Mouse (Mus musculus): Measurements from ENCODE around the gene Cnbp. TPM values are rescaled to one million over a fixed set of nuclear protein-coding genes. Genes with fewer than 3 reads are reported as not detected.

The Cnbp gene
- total and polyA plus RNA-seq, 2 experiments from 2014 or later, result 247 to 591 TPM

DNA sequence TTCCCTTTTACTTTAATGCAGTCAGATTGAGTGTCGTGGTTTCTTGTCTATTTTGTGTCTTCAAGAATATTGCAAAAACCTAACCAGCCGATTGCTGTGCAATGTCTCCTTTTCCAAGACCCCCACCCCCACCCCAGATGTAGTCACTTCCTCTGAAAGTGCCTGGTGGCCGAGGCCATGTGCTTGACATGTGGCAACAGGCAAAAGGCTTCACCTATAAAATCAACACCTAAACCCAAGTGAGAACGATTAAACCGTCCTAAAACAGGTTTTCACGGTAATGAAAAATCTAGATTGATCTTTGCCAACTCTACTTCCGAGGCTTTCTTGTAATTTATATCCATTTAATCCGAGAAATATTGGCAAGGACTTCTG lies 1.1 kb downstream of the Cnbp start:
- no peak for TF ChIP-seq CTCF (IDR thresholded peaks at IDR 0.05; ENCODE audit: low read depth)
- TF ChIP-seq EP300 (IDR thresholded peaks at IDR 0.05; ENCODE audit: low read depth), result no peak
- Histone ChIP-seq H3K4me2 (ENCODE audit: low read depth, low read length) (peak overlapping the region; percentile 82), H3K9me3 (replicated peaks; ENCODE audit: control insufficient read depth, low read length) (no peaks in the 10 kb centered on the region), H3K36me3 (replicated peaks; ENCODE audit: control insufficient read depth, insufficient read depth, low read length) (peaks cover 14% of the 10 kb centered on the region), H3K27me3 (ENCODE audit: control insufficient read depth, insufficient read depth, low read length) (no peaks in the 10 kb centered on the region), H3K9ac (replicated peaks; ENCODE audit: low read depth, low read length) (peak overlapping the region; percentile 99), H3K27ac (ENCODE audit: low read depth) (peak overlapping the region; percentile 95), H3K4me1 (ENCODE audit: control insufficient read depth, insufficient read depth) (peaks cover 29% of the 10 kb centered on the region), H3K4me3 (ENCODE audit: low read depth, low read length) (peak overlapping the region; percentile 93)
- ATAC-seq (ENCODE audit: insufficient read depth, low read depth) (no peak), DNase-seq (ENCODE audit: low spot score) (no peak)
- WGBS, result under 1% methylated on average over 8 of the region's 8 CpGs

DNA sequence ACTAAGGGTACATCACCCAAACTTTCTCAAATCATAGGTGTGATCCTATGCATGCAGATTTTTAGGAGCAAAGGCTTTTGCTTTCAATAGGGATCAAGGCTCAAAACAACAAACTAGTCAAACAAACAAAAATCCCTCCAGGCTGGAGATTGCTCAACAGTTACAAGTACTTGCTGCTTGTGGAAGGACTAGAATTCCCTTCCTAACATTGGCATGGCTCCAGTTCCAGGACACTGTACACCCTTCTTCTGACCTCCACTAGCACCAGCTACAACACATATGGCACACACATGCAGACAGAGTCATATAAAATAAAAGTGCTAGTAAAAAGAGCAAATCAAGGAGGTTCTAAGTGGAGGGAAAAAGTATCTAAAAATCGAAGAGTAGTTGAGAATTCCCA lies 4.1 kb downstream of the Cnbp start:
- H3K27ac ChIP-seq (ENCODE audit: low read depth), result no peak overlapping the region
- H3K27me3 ChIP-seq (ENCODE audit: control insufficient read depth, insufficient read depth, low read length), result no peaks in the 10 kb centered on the region
- TF ChIP-seq EP300 (IDR thresholded peaks at IDR 0.05; ENCODE audit: low read depth) (no peak), CTCF (IDR thresholded peaks at IDR 0.05; ENCODE audit: low read depth) (no peak)
- H3K4me3 ChIP-seq (ENCODE audit: low read depth, low read length), result no peak overlapping the region
- 44% methylated on average over 1 of the region's 1 CpGs for WGBS
- DNase-seq (ENCODE audit: low spot score) (no peak), ATAC-seq (ENCODE audit: insufficient read depth, low read depth) (no peak)
- peaks cover 40% of the 10 kb centered on the region for H3K36me3 ChIP-seq (replicated peaks; ENCODE audit: control insufficient read depth, insufficient read depth, low read length)
- no peak overlapping the region; the same call in 1 of the 2 replicates for H3K9ac ChIP-seq (replicated peaks; ENCODE audit: low read depth, low read length)
- H3K4me2 ChIP-seq (ENCODE audit: low read depth, low read length), result no peak overlapping the region
- peaks cover 29% of the 10 kb centered on the region for H3K4me1 ChIP-seq (ENCODE audit: control insufficient read depth, insufficient read depth)
- no peaks in the 10 kb centered on the region for H3K9me3 ChIP-seq (replicated peaks; ENCODE audit: control insufficient read depth, low read length)

DNA sequence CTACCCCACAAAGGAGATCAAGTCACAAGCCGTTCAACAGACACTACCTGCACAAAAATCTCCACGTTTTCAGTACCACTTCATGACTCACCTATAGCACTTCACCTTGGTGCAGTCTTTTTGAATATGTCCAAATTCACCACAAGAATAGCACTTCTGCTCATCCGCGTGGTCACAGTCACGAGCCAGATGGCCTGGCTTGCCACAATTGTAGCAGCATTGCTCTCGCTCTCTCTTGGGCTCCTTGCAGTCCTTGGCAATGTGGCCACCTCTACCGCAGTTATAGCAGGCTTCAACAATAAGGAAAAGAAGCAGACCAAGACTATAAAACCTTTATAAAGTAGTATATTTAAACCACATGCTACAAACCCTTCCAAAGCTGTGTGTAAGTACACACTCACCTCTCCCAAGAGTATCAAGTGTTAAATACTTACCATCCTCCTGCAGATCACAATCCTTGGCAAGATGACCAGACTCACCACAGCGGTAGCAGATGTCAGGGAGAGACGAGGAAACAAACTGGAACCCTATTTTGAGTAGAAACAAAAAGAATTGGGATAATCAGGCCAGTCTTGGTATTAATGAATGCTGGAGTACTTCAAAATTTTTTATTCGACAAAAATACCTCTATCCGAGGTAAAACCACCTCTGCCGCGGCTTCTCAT lies 5.7 kb downstream of the Cnbp start:
- WGBS, result 86% methylated on average over 13 of the region's 13 CpGs

DNA sequence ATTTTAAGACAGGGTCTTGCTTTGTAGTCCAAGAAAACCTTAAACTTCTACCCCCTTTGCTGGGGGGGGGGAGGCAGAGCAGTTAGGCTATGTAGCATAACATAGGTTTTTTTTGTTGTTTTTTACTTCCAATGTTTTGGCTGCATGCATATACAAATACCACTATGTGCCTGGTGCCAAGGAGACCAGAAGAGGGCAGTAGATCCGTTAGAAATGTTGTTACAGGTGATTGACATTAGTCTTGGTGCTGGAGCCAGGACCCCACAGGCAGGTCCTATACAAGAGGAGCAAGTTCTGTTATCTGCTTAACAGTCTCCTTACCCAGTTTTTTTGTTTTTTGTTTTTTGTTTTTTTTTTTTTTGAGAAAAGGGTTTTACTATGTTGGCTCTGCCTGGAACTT lies 8.7 kb downstream of the Cnbp start:
- H3K9me3 ChIP-seq (replicated peaks; ENCODE audit: control insufficient read depth, low read length), result no peaks in the 10 kb centered on the region
- no peak overlapping the region for H3K27ac ChIP-seq (ENCODE audit: low read depth)
- H3K27me3 ChIP-seq (ENCODE audit: control insufficient read depth, insufficient read depth, low read length), result no peaks in the 10 kb centered on the region
- no peak overlapping the region for H3K4me2 ChIP-seq (ENCODE audit: low read depth, low read length)
- peaks cover 13% of the 10 kb centered on the region for H3K4me1 ChIP-seq (ENCODE audit: control insufficient read depth, insufficient read depth)
- H3K9ac ChIP-seq (replicated peaks; ENCODE audit: low read depth, low read length), result no peak overlapping the region
- peaks cover 40% of the 10 kb centered on the region for H3K36me3 ChIP-seq (replicated peaks; ENCODE audit: control insufficient read depth, insufficient read depth, low read length)
- ATAC-seq (ENCODE audit: insufficient read depth, low read depth), result no peak
- peak; percentile 4; the same call in 1 of the 2 replicates for TF ChIP-seq CTCF (IDR thresholded peaks at IDR 0.05; ENCODE audit: low read depth)
- TF ChIP-seq EP300 (IDR thresholded peaks at IDR 0.05; ENCODE audit: low read depth), result no peak
- 20% methylated on average over 1 of the region's 1 CpGs for WGBS
- no peak for DNase-seq (ENCODE audit: low spot score)
- H3K4me3 ChIP-seq (ENCODE audit: low read depth, low read length), result no peak overlapping the region

More for the DNA sequence above, 5.7 kb downstream of the Cnbp start:
- Histone ChIP-seq H3K9me3 (replicated peaks; ENCODE audit: control insufficient read depth, low read length) (no peaks in the 10 kb centered on the region), H3K9ac (replicated peaks; ENCODE audit: low read depth, low read length) (no peak overlapping the region), H3K4me2 (ENCODE audit: low read depth, low read length) (no peak overlapping the region), H3K36me3 (replicated peaks; ENCODE audit: control insufficient read depth, insufficient read depth, low read length) (peaks cover 44% of the 10 kb centered on the region), H3K27me3 (ENCODE audit: control insufficient read depth, insufficient read depth, low read length) (no peaks in the 10 kb centered on the region), H3K27ac (ENCODE audit: low read depth) (no peak overlapping the region), H3K4me3 (ENCODE audit: low read depth, low read length) (no peak overlapping the region), H3K4me1 (ENCODE audit: control insufficient read depth, insufficient read depth) (peaks cover 26% of the 10 kb centered on the region)
- no peak for ATAC-seq (ENCODE audit: insufficient read depth, low read depth)
- TF ChIP-seq EP300 (IDR thresholded peaks at IDR 0.05; ENCODE audit: low read depth) (no peak), CTCF (IDR thresholded peaks at IDR 0.05; ENCODE audit: low read depth) (no peak)
- DNase-seq (ENCODE audit: low spot score), result no peak

DNA sequence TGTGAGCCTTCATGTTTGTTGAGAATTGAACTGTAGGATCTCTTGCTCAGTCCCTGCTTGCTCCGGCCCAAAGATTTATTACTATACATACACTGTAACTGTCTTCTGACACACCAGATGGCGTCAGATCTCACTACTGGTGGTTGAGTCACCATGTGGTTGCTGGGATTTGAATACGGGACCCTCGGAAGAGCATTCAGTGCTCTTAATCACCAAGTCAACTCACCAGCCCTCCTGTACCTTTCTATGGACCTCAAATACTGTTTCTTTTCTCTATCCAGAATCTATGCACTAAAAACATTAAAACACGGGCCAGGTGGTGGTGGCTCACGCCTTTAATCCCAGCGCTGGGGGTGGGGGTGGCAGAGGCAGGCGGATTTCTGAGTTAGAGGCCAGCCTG lies 9.3 kb downstream of the Cnbp start:
- no peak for ATAC-seq (ENCODE audit: insufficient read depth, low read depth)
- Histone ChIP-seq H3K27ac (ENCODE audit: low read depth) (no peak overlapping the region), H3K27me3 (ENCODE audit: control insufficient read depth, insufficient read depth, low read length) (no peaks in the 10 kb centered on the region), H3K36me3 (replicated peaks; ENCODE audit: control insufficient read depth, insufficient read depth, low read length) (peaks cover 40% of the 10 kb centered on the region), H3K9ac (replicated peaks; ENCODE audit: low read depth, low read length) (no peak overlapping the region), H3K4me1 (ENCODE audit: control insufficient read depth, insufficient read depth) (peaks cover 8% of the 10 kb centered on the region; the same call in 1 of the 2 replicates), H3K9me3 (replicated peaks; ENCODE audit: control insufficient read depth, low read length) (no peaks in the 10 kb centered on the region), H3K4me2 (ENCODE audit: low read depth, low read length) (no peak overlapping the region), H3K4me3 (ENCODE audit: low read depth, low read length) (no peak overlapping the region)
- DNase-seq (ENCODE audit: low spot score), result no peak
- TF ChIP-seq EP300 (IDR thresholded peaks at IDR 0.05; ENCODE audit: low read depth), result no peak
- 0 out of 2 replicates have a peak, but pooled peaks have one; percentile 4 for TF ChIP-seq CTCF (IDR thresholded peaks at IDR 0.05; ENCODE audit: low read depth)
- WGBS, result 73% methylated on average over 8 of the region's 8 CpGs
